8 mouse cellular contexts compared by ENCODE assay signal in the genomic region with DNA sequence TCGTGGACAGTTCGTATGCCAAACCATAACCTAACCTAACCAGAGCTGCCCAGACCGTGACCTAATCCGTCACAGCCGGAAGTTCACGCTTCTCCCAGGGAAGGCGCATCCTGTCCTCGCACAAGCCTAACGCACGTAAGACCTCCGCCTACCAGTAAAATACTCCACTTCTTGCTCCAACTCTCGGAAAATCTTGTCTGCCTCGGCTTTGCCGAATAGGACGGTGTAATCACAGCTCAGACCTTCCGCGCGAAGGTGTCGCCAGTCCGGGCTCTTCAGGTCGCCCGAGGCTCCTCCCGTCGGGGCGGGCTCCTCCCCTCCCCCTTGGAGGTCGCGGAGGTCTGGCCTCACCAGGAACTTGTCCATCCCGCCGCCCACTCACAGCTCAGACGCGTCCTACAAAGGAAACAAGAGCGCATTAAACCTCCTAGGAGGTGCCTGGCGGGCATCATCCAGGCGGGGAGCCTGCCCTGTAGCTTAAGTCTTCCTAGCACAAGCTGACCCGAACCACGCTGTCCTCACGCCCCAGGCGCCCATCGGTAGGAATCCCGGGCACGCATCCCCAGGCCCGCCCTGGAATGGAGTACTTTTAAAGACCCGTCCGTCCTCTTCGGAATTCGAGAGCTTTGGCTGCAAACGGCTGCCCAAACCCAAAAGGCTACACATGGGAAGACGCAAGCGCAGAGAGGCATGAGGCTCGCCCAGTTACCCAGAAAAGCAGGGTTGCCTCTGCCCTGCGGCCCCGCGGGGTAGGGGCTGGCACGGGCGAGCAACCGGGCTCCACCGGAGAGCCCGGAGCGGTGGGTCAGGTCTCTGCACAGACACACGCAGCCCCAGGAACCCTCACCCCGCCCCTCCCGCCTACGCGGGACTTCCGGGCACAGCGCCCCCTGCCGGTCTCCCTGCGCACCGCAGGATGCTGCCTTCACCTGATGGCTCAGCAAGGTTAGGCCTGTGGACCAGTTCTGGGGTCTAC. TPM values are rescaled to one million over a fixed set of nuclear protein-coding genes. Genes with fewer than 3 reads are reported as not detected.
DNase-seq lines count a peak whose midpoint lies in the region; ATAC-seq and TF ChIP-seq lines count a peak whose summit lies in the region.

Alkbh2 (minus strand) TSS at position 845 of the 976 bp plus-strand sequence.

- no peaks in the 10 kb centered on the region for H3K79me2 ChIP-seq in C2C12 (ENCODE audit: control insufficient read depth, insufficient read depth)
- no peaks in the 10 kb centered on the region for H3K79me2 ChIP-seq in liver, adult 2 months (ENCODE audit: control insufficient read depth, insufficient read depth, low read length)
- H3K79me2 ChIP-seq in myocyte (ENCODE audit: control insufficient read depth, insufficient read depth): no peaks in the 10 kb centered on the region

- peak within 1 kb of the TSS; percentile 94 for H3K4me2 ChIP-seq in kidney, embryonic 14.5 days (replicated peaks; ENCODE audit: low read depth, low read length)
- H3K4me2 ChIP-seq in myocyte (ENCODE audit: low read depth): peak within 1 kb of the TSS; percentile 89
- H3K4me2 ChIP-seq in stomach, embryonic 14.5 days (replicated peaks; ENCODE audit: low read depth, low read length): peak within 1 kb of the TSS; percentile 78

- H3K36me3 ChIP-seq in C2C12 (ENCODE audit: control insufficient read depth, insufficient read depth) (no peaks in the 10 kb centered on the region), myocyte (ENCODE audit: control insufficient read depth, insufficient read depth) (no peaks in the 10 kb centered on the region)
- peaks cover 31% of the 10 kb centered on the region for H3K36me3 ChIP-seq in heart, embryonic 10.5 days
- peaks cover 22% of the 10 kb centered on the region; the same call in 1 of the 2 replicates for H3K36me3 ChIP-seq in kidney, embryonic 14.5 days (ENCODE audit: control insufficient read depth, insufficient read depth, low read length)
- peaks cover 2% of the 10 kb centered on the region; the same call in 1 of the 2 replicates for H3K36me3 ChIP-seq in liver, adult 2 months (ENCODE audit: control insufficient read depth, insufficient read depth, low read length)
- peaks cover 16% of the 10 kb centered on the region for H3K36me3 ChIP-seq in stomach, embryonic 14.5 days (ENCODE audit: control insufficient read depth, insufficient read depth, low read length)

- WGBS in heart, embryonic 10.5 days: under 1% methylated on average over 69 of the region's 69 CpGs
- 1% methylated on average over 69 of the region's 69 CpGs for WGBS in kidney, embryonic 14.5 days
- 2% methylated on average over 69 of the region's 69 CpGs for WGBS in liver, adult 2 months
- under 1% methylated on average over 68 of the region's 69 CpGs for WGBS in stomach, embryonic 14.5 days

- TF ChIP-seq POLR2A in liver, adult 2 months (IDR thresholded peaks at IDR 0.05; ENCODE audit: extremely low read depth, insufficient read depth, low read length): 0 out of 2 replicates have a peak, but pooled peaks have one; percentile 30
- TF ChIP-seq POLR2A in myocyte (IDR thresholded peaks at IDR 0.05; ENCODE audit: insufficient read length, low read depth): no peak

- TF ChIP-seq CTCF in C2C12 (IDR thresholded peaks at IDR 0.05; ENCODE audit: control insufficient read depth, insufficient read depth, insufficient read length): peak; percentile 88
- TF ChIP-seq CTCF in liver, adult 2 months (IDR thresholded peaks at IDR 0.05; ENCODE audit: low read depth, low read length): peak; percentile 92

- H3K79me3 ChIP-seq in C2C12 (ENCODE audit: low read depth): no peaks in the 10 kb centered on the region

- H3K4me1 ChIP-seq in heart, embryonic 10.5 days: peaks cover 35% of the 10 kb centered on the region
- peaks cover 8% of the 10 kb centered on the region for H3K4me1 ChIP-seq in kidney, embryonic 14.5 days (ENCODE audit: control insufficient read depth, insufficient read depth, low read length)
- peaks cover 5% of the 10 kb centered on the region for H3K4me1 ChIP-seq in liver, adult 2 months (ENCODE audit: control insufficient read depth, insufficient read depth, low read length)
- peaks cover 14% of the 10 kb centered on the region for H3K4me1 ChIP-seq in stomach, embryonic 14.5 days (ENCODE audit: control insufficient read depth, insufficient read depth, low read length)

- peak; percentile 84 for DNase-seq in brain, adult 2 months (ENCODE audit: low read depth, low spot score)
- DNase-seq in heart, embryonic 10.5 days (ENCODE audit: low spot score): peak; percentile 94
- peak; percentile 75 for DNase-seq in liver, adult 2 months (ENCODE audit: extremely low read depth, low read depth, low spot score)

- H3K4me3 ChIP-seq in C2C12 (ENCODE audit: insufficient read depth, poor library complexity, severe bottlenecking) (peak within 1 kb of the TSS; percentile 30), myocyte (peak within 1 kb of the TSS; percentile 28)
- peak within 1 kb of the TSS; percentile 77 for H3K4me3 ChIP-seq in heart, embryonic 10.5 days
- H3K4me3 ChIP-seq in kidney, embryonic 14.5 days (ENCODE audit: low read length): peak within 1 kb of the TSS; percentile 64
- peak within 1 kb of the TSS; percentile 68 for H3K4me3 ChIP-seq in liver, adult 2 months (ENCODE audit: insufficient read depth, low read depth, low read length)
- peak within 1 kb of the TSS; percentile 46 for H3K4me3 ChIP-seq in stomach, embryonic 14.5 days (ENCODE audit: low read depth, low read length)

- peak within 1 kb of the TSS; percentile 76 for H3K9ac ChIP-seq in kidney, embryonic 14.5 days (ENCODE audit: low read depth, low read length)
- H3K9ac ChIP-seq in liver, adult 2 months (ENCODE audit: low read depth, low read length): peak within 1 kb of the TSS; percentile 71
- H3K9ac ChIP-seq in stomach, embryonic 14.5 days (replicated peaks; ENCODE audit: low read depth, low read length): peak within 1 kb of the TSS; percentile 39

- peak within 1 kb of the TSS; percentile 66 for H3ac ChIP-seq in C2C12 (ENCODE audit: control insufficient read depth, insufficient read length, low read depth)
- peak within 1 kb of the TSS; percentile 6 for H3ac ChIP-seq in myocyte (ENCODE audit: control insufficient read depth, insufficient read length)

- no peaks in the 10 kb centered on the region for H3K27me3 ChIP-seq in C2C12 (ENCODE audit: control insufficient read depth, insufficient read depth, insufficient read length)
- no peaks in the 10 kb centered on the region for H3K27me3 ChIP-seq in heart, embryonic 10.5 days (ENCODE audit: insufficient read depth, poor library complexity, severe bottlenecking)
- H3K27me3 ChIP-seq in kidney, embryonic 14.5 days (ENCODE audit: control insufficient read depth, insufficient read depth, low read length): no peaks in the 10 kb centered on the region
- no peaks in the 10 kb centered on the region for H3K27me3 ChIP-seq in liver, adult 2 months (ENCODE audit: control insufficient read depth, insufficient read depth, low read length)
- H3K27me3 ChIP-seq in myocyte (ENCODE audit: control insufficient read depth, insufficient read depth, insufficient read length): no peaks in the 10 kb centered on the region
- H3K27me3 ChIP-seq in stomach, embryonic 14.5 days (ENCODE audit: control insufficient read depth, insufficient read depth, low read length): no peaks in the 10 kb centered on the region

- peak; percentile 52 for ATAC-seq in erythroblast, adult 5-6 weeks (replicated peaks; ENCODE audit: low FRiP score, poor library complexity, severe bottlenecking)
- ATAC-seq in kidney, embryonic 14.5 days (ENCODE audit: low FRiP score, low TSS enrichment): peak; percentile 40
- ATAC-seq in stomach, embryonic 14.5 days (ENCODE audit: insufficient number of reproducible peaks, insufficient read depth, low FRiP score, low read depth): peak; percentile 18; the same call in 1 of the 2 replicates

- H3K9me3 ChIP-seq in heart, embryonic 10.5 days: no peaks in the 10 kb centered on the region
- H3K9me3 ChIP-seq in kidney, embryonic 14.5 days (ENCODE audit: control insufficient read depth, low read length): no peaks in the 10 kb centered on the region
- H3K9me3 ChIP-seq in stomach, embryonic 14.5 days (ENCODE audit: control insufficient read depth, low read depth, low read length): no peaks in the 10 kb centered on the region

- H3K27ac ChIP-seq in heart, embryonic 10.5 days: peak within 1 kb of the TSS; percentile 90
- peak within 1 kb of the TSS; percentile 96 for H3K27ac ChIP-seq in kidney, embryonic 14.5 days (ENCODE audit: low read depth, low read length)
- H3K27ac ChIP-seq in liver, adult 2 months (replicated peaks; ENCODE audit: insufficient read depth, low read depth, low read length): peak within 1 kb of the TSS; percentile 72
- H3K27ac ChIP-seq in stomach, embryonic 14.5 days (ENCODE audit: low read length): peak within 1 kb of the TSS; percentile 75

TF ChIP-seq in C2C12, 6 proteins besides CTCF, POLR2A, EP300 and RAD21:
- TF ChIP-seq FOSL1 (IDR thresholded peaks at IDR 0.05; ENCODE audit: insufficient read depth, low read length, poor library complexity, severe bottlenecking): no peak
- TF ChIP-seq MYOG (IDR thresholded peaks at IDR 0.05; ENCODE audit: control insufficient read depth, extremely low read depth, insufficient read length): no peak
- TF ChIP-seq MAX (IDR thresholded peaks at IDR 0.05): no peak
- TF ChIP-seq USF1 (IDR thresholded peaks at IDR 0.05; ENCODE audit: low read depth): no peak
- TF ChIP-seq CEBPB (IDR thresholded peaks at IDR 0.05; ENCODE audit: low read depth): no peak
- TF ChIP-seq MYOD1 (IDR thresholded peaks at IDR 0.05; ENCODE audit: control insufficient read depth, insufficient read length, low read depth): no peak
TF ChIP-seq in C2C12: peak in this region for 0.

TF ChIP-seq in myocyte, 11 proteins besides CTCF, POLR2A, EP300 and RAD21:
- no peak for TF ChIP-seq MYOD1 (IDR thresholded peaks at IDR 0.05; ENCODE audit: control insufficient read depth in 1 of 3, insufficient read length in 2 of 3, low read depth in 2 of 3)
- TF ChIP-seq REST (IDR thresholded peaks at IDR 0.05; ENCODE audit: insufficient read depth, insufficient read length): no peak

RNA-seq across cellular contexts. Expression of gene Alkbh2, which starts in this region (rescaled TPM):
- polyA plus RNA-seq in C2C12 (2012; fragmentation: generic; extraction: Trizol) (5.2 TPM), myocyte (2012; fragmentation: generic; extraction: Trizol) (5.7 TPM)
- not detected in 2 replicates for total RNA-seq in erythroblast, adult 5-6 weeks (2015; ENCODE audit: low replicate concordance)
- 2.5 TPM in 1 of 2 replicates, not detected in the other for total RNA-seq in erythroblast, adult 5-6 weeks (2017; ENCODE audit: low replicate concordance)
- 13.0 and 13.2 TPM in 2 replicates for polyA plus RNA-seq in heart, embryonic 10.5 days (2016; fragmentation: Nextera tagmentation; extraction: Ambion mirVana)
- polyA plus RNA-seq in kidney, embryonic 14.5 days (2014; fragmentation: Nextera tagmentation; extraction: Ambion mirVana): 11.6 and 13.3 TPM in 2 replicates
- 3.1 and 5.1 TPM in 2 replicates for total RNA-seq in liver, adult 2 months (2014; rRNA removed)
- 7.0 and 10.1 TPM in 2 replicates for polyA plus RNA-seq in liver, adult 2 months (2012; rRNA removed)
- 9.6 and 10.0 TPM in 2 replicates for polyA plus RNA-seq in stomach, embryonic 14.5 days (2014; fragmentation: Nextera tagmentation; extraction: Ambion mirVana)

Comparison
In these comparisons a context has a peak if more than half of its experiments do, and no peak if none do; other contexts are left out.
1. Peak in every context shown above with its lines: DNase-seq, ATAC-seq, H3K4me3 ChIP-seq and H3K27ac ChIP-seq.